Mouse (Mus musculus): ENCODE results near the gene Olfr286. TPM values are rescaled to one million over a fixed set of nuclear protein-coding genes. Genes with fewer than 3 reads are reported as not detected.

The Olfr286 gene
- not detected in 2 replicates for polyA plus RNA-seq (2015; fragmentation: Nextera tagmentation; extraction: Ambion mirVana)

DNA sequence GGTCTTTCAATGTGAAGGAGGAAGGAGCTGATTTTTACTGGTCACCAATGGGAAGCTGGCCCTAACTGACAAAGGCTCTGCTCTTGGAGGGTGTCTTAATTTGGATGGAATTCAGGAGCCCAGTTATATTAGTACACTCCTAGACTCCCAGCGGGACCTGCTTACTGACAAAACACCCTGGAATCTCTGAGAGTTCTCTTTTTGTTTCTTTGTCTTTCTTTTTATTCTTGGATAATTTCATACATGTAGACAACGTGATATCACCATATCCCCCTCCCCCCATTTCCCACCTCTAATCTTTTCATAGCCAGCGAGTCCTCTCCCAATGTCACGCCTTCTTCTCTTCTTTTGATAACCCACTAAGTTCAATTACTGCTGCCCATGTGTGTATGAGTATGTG, at the start of gene Olfr286:
TSS of gene Olfr286 (minus strand) at position 101 of the 400 bp plus-strand sequence.
- Histone ChIP-seq H3K27ac (ENCODE audit: low read length) (no peak within 1 kb of the TSS), H3K4me2 (ENCODE audit: low read depth, low read length) (no peak within 1 kb of the TSS), H3K4me1 (ENCODE audit: control insufficient read depth, insufficient read depth, low read length) (no peaks in the 10 kb centered on the region), H3K4me3 (ENCODE audit: low read length) (no peak within 1 kb of the TSS), H3K9me3 (ENCODE audit: control insufficient read depth, low read length) (no peaks in the 10 kb centered on the region), H3K27me3 (replicated peaks; ENCODE audit: control insufficient read depth, insufficient read depth, low read length) (no peaks in the 10 kb centered on the region), H3K36me3 (ENCODE audit: control insufficient read depth, insufficient read depth, low read length) (no peaks in the 10 kb centered on the region), H3K9ac (ENCODE audit: low read depth, low read length) (no peak within 1 kb of the TSS)
- WGBS, result 82% methylated on average over 4 of the region's 4 CpGs
- ATAC-seq, result no peak

DNA sequence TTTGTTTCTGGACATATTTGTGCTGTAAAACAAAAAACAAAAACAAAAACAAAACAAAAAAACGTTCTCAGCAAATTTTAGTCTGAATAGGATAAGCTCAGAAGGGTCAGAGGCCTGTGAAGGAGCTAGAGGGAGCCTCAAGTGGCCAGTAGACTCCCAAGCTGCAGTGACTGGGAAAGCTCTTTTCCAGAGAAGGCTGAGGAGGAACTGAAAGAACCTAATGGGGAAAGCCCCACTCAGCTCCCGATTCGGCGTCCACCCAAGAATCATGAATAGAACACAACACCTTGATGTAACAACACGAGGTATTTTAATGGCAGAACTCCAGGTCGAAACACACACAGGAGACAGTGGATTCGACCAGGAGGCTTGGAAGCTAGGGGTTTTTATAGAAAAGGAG, 23.5 kb upstream of the Olfr286 start:
- Histone ChIP-seq H3K9ac (ENCODE audit: low read depth, low read length) (no peak overlapping the region), H3K27me3 (replicated peaks; ENCODE audit: control insufficient read depth, insufficient read depth, low read length) (no peaks in the 10 kb centered on the region), H3K4me1 (ENCODE audit: control insufficient read depth, insufficient read depth, low read length) (no peaks in the 10 kb centered on the region), H3K4me3 (ENCODE audit: low read length) (no peak overlapping the region), H3K36me3 (ENCODE audit: control insufficient read depth, insufficient read depth, low read length) (no peaks in the 10 kb centered on the region), H3K9me3 (ENCODE audit: control insufficient read depth, low read length) (no peaks in the 10 kb centered on the region), H3K27ac (ENCODE audit: low read length) (no peak overlapping the region), H3K4me2 (ENCODE audit: low read depth, low read length) (no peak overlapping the region)
- no peak for ATAC-seq
- WGBS, result 87% methylated on average over 7 of the region's 7 CpGs

DNA sequence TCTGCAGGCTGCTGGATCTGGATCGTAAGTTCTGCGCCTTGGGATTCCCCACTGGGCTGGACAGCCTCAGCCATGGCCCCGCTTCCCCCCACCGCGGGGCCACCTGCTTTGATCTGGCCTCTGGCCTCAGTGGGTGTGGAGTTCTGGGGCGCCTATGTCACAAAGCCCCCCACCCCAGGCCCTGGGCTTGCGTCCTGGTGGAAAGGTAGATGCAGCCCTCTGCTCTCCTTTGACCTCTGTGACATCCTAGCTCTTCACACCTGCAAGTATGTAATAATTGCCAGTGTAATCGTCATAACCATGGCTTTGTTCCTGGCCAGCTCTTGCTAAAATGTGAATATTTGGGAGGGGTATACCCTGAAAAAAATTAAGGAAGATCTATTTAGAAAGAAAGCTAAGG, 22.9 kb upstream of the Olfr286 start, which contains the start of gene H1fnt:
TSS of gene H1fnt (minus strand) at position 101 of the 400 bp plus-strand sequence.
- Histone ChIP-seq H3K9ac (ENCODE audit: low read depth, low read length) (no peak within 1 kb of the TSS), H3K36me3 (ENCODE audit: control insufficient read depth, insufficient read depth, low read length) (no peaks in the 10 kb centered on the region), H3K4me3 (ENCODE audit: low read length) (no peak within 1 kb of the TSS), H3K4me1 (ENCODE audit: control insufficient read depth, insufficient read depth, low read length) (no peaks in the 10 kb centered on the region), H3K27me3 (replicated peaks; ENCODE audit: control insufficient read depth, insufficient read depth, low read length) (no peaks in the 10 kb centered on the region), H3K27ac (ENCODE audit: low read length) (no peak within 1 kb of the TSS), H3K4me2 (ENCODE audit: low read depth, low read length) (no peak within 1 kb of the TSS), H3K9me3 (ENCODE audit: control insufficient read depth, low read length) (no peaks in the 10 kb centered on the region)
- no peak for ATAC-seq
- 77% methylated on average over 8 of the region's 8 CpGs for WGBS

DNA sequence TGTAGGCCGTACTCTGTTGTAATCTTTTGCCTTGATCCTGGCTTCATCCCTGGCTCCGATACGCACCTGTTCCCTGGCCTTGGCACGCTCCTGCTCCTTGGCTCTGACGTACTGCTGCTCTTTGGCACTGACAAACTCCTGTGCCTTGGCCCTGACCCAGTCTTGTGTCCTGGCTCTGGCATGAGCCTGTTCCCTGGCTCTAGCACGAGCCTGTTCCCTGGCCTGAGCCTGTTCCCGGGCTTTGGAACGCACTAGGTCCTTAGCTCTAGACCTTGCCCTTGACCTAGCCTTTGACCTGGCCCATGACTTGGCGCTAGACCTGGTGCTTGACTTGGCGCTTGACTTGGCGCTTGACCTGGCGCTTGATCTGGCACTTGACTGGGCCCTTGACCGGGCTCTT, 22.0 kb upstream of the Olfr286 start:
- Histone ChIP-seq H3K9ac (ENCODE audit: low read depth, low read length) (no peak overlapping the region), H3K4me3 (ENCODE audit: low read length) (no peak overlapping the region), H3K27ac (ENCODE audit: low read length) (no peak overlapping the region), H3K4me1 (ENCODE audit: control insufficient read depth, insufficient read depth, low read length) (no peaks in the 10 kb centered on the region), H3K36me3 (ENCODE audit: control insufficient read depth, insufficient read depth, low read length) (no peaks in the 10 kb centered on the region), H3K27me3 (replicated peaks; ENCODE audit: control insufficient read depth, insufficient read depth, low read length) (no peaks in the 10 kb centered on the region), H3K4me2 (ENCODE audit: low read depth, low read length) (no peak overlapping the region), H3K9me3 (ENCODE audit: control insufficient read depth, low read length) (no peaks in the 10 kb centered on the region)
- 92% methylated on average over 13 of the region's 13 CpGs for WGBS
- ATAC-seq, result no peak

DNA sequence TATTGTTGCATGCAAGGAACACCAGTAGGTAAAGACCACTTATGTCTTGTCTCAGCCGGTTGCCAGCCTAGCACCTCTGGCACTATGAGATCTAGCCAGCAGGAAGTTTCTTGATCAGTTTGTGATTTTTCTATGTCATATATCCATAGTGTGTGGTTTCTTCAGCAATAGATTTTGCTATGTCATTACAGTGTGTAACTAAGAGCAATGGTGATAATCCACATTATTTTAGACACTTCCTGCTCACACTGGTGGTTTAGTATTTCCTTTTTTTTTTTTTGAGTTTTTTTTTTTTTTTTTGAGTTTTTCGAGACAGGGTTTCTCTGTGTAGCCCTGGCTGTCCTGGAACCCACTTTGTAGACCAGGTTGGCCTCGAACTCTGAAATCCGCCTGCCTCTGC, 1.2 kb upstream of the Olfr286 start:
- no peaks in the 10 kb centered on the region for H3K36me3 ChIP-seq (ENCODE audit: control insufficient read depth, insufficient read depth, low read length)
- H3K27me3 ChIP-seq (replicated peaks; ENCODE audit: control insufficient read depth, insufficient read depth, low read length), result no peaks in the 10 kb centered on the region
- ATAC-seq, result no peak
- H3K4me2 ChIP-seq (ENCODE audit: low read depth, low read length), result no peak overlapping the region
- no peaks in the 10 kb centered on the region for H3K4me1 ChIP-seq (ENCODE audit: control insufficient read depth, insufficient read depth, low read length)
- no peak overlapping the region for H3K4me3 ChIP-seq (ENCODE audit: low read length)
- H3K9ac ChIP-seq (ENCODE audit: low read depth, low read length), result no peak overlapping the region
- H3K27ac ChIP-seq (ENCODE audit: low read length), result no peak overlapping the region
- H3K9me3 ChIP-seq (ENCODE audit: control insufficient read depth, low read length), result no peaks in the 10 kb centered on the region
- 91% methylated on average over 4 of the region's 4 CpGs for WGBS

DNA sequence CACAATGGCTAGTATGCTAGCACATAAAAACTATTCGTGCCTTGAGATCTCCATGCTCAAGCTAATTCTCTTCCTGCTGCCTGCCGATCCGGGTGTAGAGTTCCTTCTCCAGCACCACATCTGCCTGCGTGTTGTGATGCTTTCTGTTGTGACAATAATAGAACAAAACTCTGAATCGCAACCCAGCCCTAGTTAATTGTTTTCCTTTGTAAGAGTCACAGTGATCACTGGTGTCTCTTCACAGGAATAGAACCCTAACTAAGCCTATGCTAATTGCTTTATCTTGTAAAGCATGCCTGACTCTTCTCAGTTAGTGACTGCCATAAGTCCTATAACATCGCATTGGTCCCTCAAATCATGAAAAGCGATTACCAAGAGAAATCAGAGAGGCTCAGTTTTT, 8.2 kb downstream of the Olfr286 start:
- 81% methylated on average over 7 of the region's 7 CpGs for WGBS
- H3K36me3 ChIP-seq (ENCODE audit: control insufficient read depth, insufficient read depth, low read length), result no peaks in the 10 kb centered on the region
- no peak overlapping the region for H3K9ac ChIP-seq (ENCODE audit: low read depth, low read length)
- no peak overlapping the region for H3K27ac ChIP-seq (ENCODE audit: low read length)
- no peak overlapping the region for H3K4me3 ChIP-seq (ENCODE audit: low read length)
- ATAC-seq, result no peak
- H3K4me2 ChIP-seq (ENCODE audit: low read depth, low read length), result no peak overlapping the region
- H3K4me1 ChIP-seq (ENCODE audit: control insufficient read depth, insufficient read depth, low read length), result no peaks in the 10 kb centered on the region
- no peaks in the 10 kb centered on the region for H3K9me3 ChIP-seq (ENCODE audit: control insufficient read depth, low read length)
- no peaks in the 10 kb centered on the region for H3K27me3 ChIP-seq (replicated peaks; ENCODE audit: control insufficient read depth, insufficient read depth, low read length)

DNA sequence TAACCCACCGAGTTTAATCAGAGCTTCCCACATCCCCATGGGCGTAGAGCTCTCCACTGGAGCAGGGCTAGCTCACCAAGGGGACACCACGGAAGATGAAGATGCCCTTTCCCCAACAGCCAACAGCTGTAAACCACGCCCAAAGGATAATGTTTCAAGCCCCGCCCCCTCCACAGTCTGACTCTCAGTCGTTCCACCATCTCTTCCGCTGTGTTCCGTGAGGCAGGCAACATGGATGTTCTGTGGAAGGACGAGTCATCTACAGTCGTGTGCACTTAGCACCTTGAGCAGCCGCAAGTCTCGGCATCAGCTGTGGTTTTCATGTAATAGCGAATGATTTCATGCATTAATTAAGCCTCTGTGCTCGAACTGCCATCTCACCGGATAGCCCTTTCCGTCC, 8.6 kb downstream of the Olfr286 start:
- H3K9ac ChIP-seq (ENCODE audit: low read depth, low read length), result no peak overlapping the region
- H3K9me3 ChIP-seq (ENCODE audit: control insufficient read depth, low read length), result no peaks in the 10 kb centered on the region
- H3K4me2 ChIP-seq (ENCODE audit: low read depth, low read length), result no peak overlapping the region
- H3K4me3 ChIP-seq (ENCODE audit: low read length), result no peak overlapping the region
- 44% methylated on average over 16 of the region's 16 CpGs for WGBS
- ATAC-seq, result no peak
- no peak overlapping the region for H3K27ac ChIP-seq (ENCODE audit: low read length)
- H3K36me3 ChIP-seq (ENCODE audit: control insufficient read depth, insufficient read depth, low read length), result no peaks in the 10 kb centered on the region
- no peaks in the 10 kb centered on the region for H3K4me1 ChIP-seq (ENCODE audit: control insufficient read depth, insufficient read depth, low read length)
- H3K27me3 ChIP-seq (replicated peaks; ENCODE audit: control insufficient read depth, insufficient read depth, low read length), result no peaks in the 10 kb centered on the region

DNA sequence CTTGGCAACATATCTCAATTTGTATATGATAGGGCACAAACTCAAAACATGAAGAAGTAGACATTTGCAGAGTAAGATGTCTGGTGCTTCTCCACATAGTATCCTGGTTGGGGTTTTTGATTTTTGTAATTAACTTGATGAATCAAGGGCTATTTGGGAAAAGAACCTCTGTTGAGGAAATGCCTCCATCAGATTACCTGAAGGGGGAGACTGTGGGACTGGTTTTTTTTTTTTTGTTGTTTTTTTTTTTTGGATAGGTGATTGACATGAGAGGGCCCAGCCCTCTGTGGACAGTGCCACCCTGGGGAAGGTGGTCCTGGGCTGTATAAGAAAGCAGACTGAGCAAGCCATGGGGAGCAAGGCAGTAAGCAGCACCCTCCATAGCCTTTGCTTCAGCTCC, 11.9 kb downstream of the Olfr286 start:
- Histone ChIP-seq H3K9ac (ENCODE audit: low read depth, low read length) (no peak overlapping the region), H3K27ac (ENCODE audit: low read length) (no peak overlapping the region), H3K4me3 (ENCODE audit: low read length) (no peak overlapping the region), H3K27me3 (replicated peaks; ENCODE audit: control insufficient read depth, insufficient read depth, low read length) (no peaks in the 10 kb centered on the region), H3K9me3 (ENCODE audit: control insufficient read depth, low read length) (no peaks in the 10 kb centered on the region), H3K4me2 (ENCODE audit: low read depth, low read length) (no peak overlapping the region), H3K4me1 (ENCODE audit: control insufficient read depth, insufficient read depth, low read length) (no peaks in the 10 kb centered on the region), H3K36me3 (ENCODE audit: control insufficient read depth, insufficient read depth, low read length) (no peaks in the 10 kb centered on the region)
- ATAC-seq, result no peak

DNA sequence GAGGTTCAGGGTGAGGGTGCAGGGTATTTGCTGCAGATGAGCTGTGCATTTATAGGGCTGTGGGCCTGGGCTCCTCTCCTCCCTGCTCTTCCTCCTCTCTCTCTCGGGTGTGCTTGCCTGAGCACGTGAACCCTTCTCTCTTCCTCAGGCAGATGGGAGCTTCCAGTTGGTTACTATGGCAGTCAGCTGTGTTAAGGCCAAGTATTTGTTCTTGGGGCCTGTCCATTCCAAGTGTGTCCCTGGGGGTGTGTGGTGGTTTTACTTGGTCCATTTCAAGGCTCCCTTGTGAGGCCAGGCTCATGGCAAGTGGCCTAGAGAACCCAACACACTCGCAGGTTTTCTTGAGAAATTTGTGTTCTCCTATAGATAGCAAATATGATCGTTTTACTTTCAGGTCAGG, 13.4 kb downstream of the Olfr286 start, which contains the start of the genes Gm44579 and Olfr287:
TSS of gene Gm44579 (minus strand) at position 101 of the 400 bp plus-strand sequence.
TSS of gene Olfr287 (minus strand) at position 180 of the 400 bp plus-strand sequence.
- no peak for ATAC-seq
- WGBS, result 72% methylated on average over 4 of the region's 4 CpGs
- H3K4me3 ChIP-seq (ENCODE audit: low read length), result no peak within 1 kb of the TSS
- no peaks in the 10 kb centered on the region for H3K27me3 ChIP-seq (replicated peaks; ENCODE audit: control insufficient read depth, insufficient read depth, low read length)
- H3K9ac ChIP-seq (ENCODE audit: low read depth, low read length), result no peak within 1 kb of the TSS
- no peak within 1 kb of the TSS for H3K27ac ChIP-seq (ENCODE audit: low read length)
- no peaks in the 10 kb centered on the region for H3K4me1 ChIP-seq (ENCODE audit: control insufficient read depth, insufficient read depth, low read length)
- no peaks in the 10 kb centered on the region for H3K9me3 ChIP-seq (ENCODE audit: control insufficient read depth, low read length)
- no peak within 1 kb of the TSS for H3K4me2 ChIP-seq (ENCODE audit: low read depth, low read length)
- H3K36me3 ChIP-seq (ENCODE audit: control insufficient read depth, insufficient read depth, low read length), result no peaks in the 10 kb centered on the region

DNA sequence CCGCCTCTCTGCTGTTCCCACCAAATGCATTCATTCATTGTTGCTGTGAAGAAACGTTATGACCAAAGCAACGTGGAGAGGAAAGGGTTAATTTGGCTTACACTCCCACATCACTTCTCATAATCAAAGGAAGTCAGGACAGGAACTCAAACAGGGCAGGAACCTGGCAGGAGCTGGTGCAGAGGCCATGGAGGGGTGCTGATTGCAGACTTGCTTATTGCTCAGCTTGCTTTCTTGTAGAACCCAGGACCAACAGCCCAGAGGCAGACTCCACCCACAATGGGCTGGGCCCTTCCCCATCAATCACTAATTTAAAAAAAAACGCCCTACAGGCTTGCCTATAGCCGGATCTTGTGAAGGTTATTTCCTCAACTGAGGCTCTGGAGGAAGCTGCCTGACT, 20.1 kb downstream of the Olfr286 start:
- ATAC-seq, result no peak
- H3K36me3 ChIP-seq (ENCODE audit: control insufficient read depth, insufficient read depth, low read length), result no peaks in the 10 kb centered on the region
- H3K4me3 ChIP-seq (ENCODE audit: low read length), result no peak overlapping the region
- H3K4me2 ChIP-seq (ENCODE audit: low read depth, low read length), result no peak overlapping the region
- WGBS, result 63% methylated on average over 5 of the region's 5 CpGs
- H3K4me1 ChIP-seq (ENCODE audit: control insufficient read depth, insufficient read depth, low read length), result no peaks in the 10 kb centered on the region
- no peak overlapping the region for H3K27ac ChIP-seq (ENCODE audit: low read length)
- no peaks in the 10 kb centered on the region for H3K9me3 ChIP-seq (ENCODE audit: control insufficient read depth, low read length)
- H3K27me3 ChIP-seq (replicated peaks; ENCODE audit: control insufficient read depth, insufficient read depth, low read length), result no peaks in the 10 kb centered on the region
- H3K9ac ChIP-seq (ENCODE audit: low read depth, low read length), result no peak overlapping the region
